Mouse (Mus musculus) embryonic fibroblast, embryonic 13.5 days (primary cell): ENCODE measurements at regions not wholly inside any gene's neighbourhood (a gene's known extent, or its start where the extent isn't known, plus 50 kb on each side); places are given as distances from the start of the nearest gene placed in this dataset.
"Not testable (repeated sequence)": the region's sequence is repeated elsewhere in the genome, so short reads cannot be mapped to it uniquely, and the experiment has no call there.

Source experiments
- H3K27ac ChIP-seq: 2 replicates; pipeline ENCODE4 v1.5.1; 2012; ENCODE audit warnings: low read length, control low read depth, inconsistent platforms; ENCODE audit not compliant: insufficient read depth
- H3K4me1 ChIP-seq: 2 replicates; pipeline ENCODE4 v1.6.1; 2011; ENCODE audit warnings: low read length; ENCODE audit not compliant: control insufficient read depth, insufficient read depth
- H3K4me3 ChIP-seq: 2 replicates; pipeline ENCODE4 v1.5.1; 2011; ENCODE audit warnings: mild to moderate bottlenecking, control low read depth, low read length; ENCODE audit not compliant: insufficient read depth
- CTCF ChIP-seq: IDR thresholded peaks from 2 replicates; pipeline ENCODE4 v1.5.1; 2011; ENCODE audit warnings: mild to moderate bottlenecking, control low read depth, low read length, moderate library complexity, borderline replicate concordance; ENCODE audit not compliant: insufficient read depth
- POLR2A ChIP-seq: IDR thresholded peaks from 2 replicates; pipeline ENCODE4 v1.6.1; 2011; ENCODE audit warnings: low read depth, mild to moderate bottlenecking, control low read depth, low read length, moderate library complexity

- Histone ChIP-seq H3K27ac (no peak overlapping the region), H3K4me1 (no peaks in the 10 kb centered on the region), H3K4me3 (no peak overlapping the region)
- TF ChIP-seq POLR2A: no peak
- no peak for TF ChIP-seq CTCF
These were observed 180.8 kb downstream of the Cdh9 start for GRCm38 (mm10) chr15:16909396-16909795.

- H3K4me3 ChIP-seq, H3K4me1 ChIP-seq, H3K27ac ChIP-seq: not testable (repeated sequence)
These were observed 181.4 kb downstream of the Cdh9 start for GRCm38 (mm10) chr15:16909941-16910340.

DNA sequence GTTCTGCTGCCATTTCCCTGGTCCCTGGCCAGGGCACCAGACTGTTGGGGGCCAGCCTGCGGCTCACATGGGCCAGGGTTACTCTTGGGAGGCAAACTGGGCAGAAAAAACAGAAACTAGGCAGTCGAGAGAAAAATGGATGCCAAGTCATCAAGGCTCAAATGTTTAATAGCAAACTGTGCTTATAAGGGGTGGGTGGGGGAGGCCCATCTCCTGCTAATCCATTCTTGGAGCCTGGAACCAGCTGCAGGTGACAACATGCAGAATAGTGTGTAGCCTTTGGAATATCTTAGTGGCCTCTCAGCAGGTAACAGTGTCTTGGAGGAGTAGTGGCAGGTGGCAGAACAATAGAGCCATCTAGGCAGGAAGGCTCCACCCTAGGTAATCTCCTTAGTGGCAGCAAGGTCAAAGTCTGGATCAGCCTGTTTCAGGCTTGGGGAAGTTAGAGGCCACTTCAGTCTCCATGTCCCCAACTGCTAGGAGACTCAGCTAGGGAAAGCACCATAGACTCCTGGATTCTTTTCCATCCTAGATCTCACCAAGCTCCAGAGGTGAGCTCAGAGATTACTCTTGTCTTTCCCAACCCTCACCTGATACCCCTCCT lies 186.5 kb downstream of the Cdh9 start:
- Histone ChIP-seq H3K27ac (no peak overlapping the region), H3K4me3 (no peak overlapping the region), H3K4me1 (no peaks in the 10 kb centered on the region)
- TF ChIP-seq POLR2A (no peak), CTCF (no peak)

GRCm38 (mm10) chr15:16923246-16923645 lies 194.7 kb downstream of the Cdh9 start:
- TF ChIP-seq CTCF: no peak
- H3K4me3 ChIP-seq: no peak overlapping the region
- H3K27ac ChIP-seq: no peak overlapping the region
- H3K4me1 ChIP-seq: no peaks in the 10 kb centered on the region

DNA sequence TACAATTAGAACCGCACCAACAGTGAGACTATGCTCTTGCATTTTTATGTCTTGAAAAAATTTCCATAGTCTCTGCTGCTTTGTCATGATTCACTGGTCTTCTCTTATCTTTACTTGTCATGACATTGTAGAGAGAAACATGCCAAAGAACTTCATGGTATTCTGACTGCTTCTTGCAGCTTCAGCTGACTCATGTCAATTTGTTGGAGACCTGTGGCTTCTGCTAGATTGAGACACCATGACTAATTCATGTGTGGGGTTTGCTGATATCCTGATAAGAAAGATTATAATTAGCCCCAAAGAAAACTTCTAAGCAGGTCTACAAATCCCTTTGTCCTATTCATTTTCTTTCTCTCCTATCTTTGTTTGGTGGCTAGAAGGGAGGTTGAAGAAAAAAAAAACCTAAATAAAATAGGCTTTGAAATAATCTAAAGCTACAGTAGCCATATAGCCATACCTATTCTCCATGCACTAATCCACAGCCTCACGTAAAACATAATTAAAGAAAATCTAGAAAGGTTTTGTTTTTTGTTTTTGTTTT lies 204.7 kb downstream of the Cdh9 start:
- H3K27ac ChIP-seq: no peak overlapping the region
- H3K4me1 ChIP-seq: no peaks in the 10 kb centered on the region
- no peak overlapping the region for H3K4me3 ChIP-seq
- TF ChIP-seq CTCF (no peak), POLR2A (no peak)

DNA sequence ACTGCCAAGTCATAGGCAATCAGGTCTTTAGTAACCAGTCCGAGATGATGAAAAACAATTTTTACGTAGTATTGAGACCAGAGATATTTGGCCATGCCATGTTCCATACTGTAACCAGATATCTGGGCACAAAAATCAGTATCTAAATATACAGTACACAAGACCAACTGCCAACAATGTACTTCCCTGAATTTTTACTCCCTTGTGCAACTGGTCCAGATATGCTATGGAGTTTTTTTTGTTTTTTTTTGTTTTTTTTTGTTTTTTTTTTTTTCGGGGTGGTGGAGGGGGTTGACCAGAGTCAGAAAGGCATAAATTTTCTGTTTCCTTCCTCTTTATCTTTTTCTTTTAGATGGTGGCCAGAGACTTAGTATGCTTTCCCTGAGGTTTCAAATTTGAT lies 205.9 kb downstream of the Cdh9 start:
- no peaks in the 10 kb centered on the region for H3K4me1 ChIP-seq
- no peak overlapping the region for H3K27ac ChIP-seq
- TF ChIP-seq CTCF (no peak), POLR2A (no peak)
- H3K4me3 ChIP-seq: no peak overlapping the region

GRCm38 (mm10) chr15:16975821-16976220 lies 247.3 kb downstream of the Cdh9 start:
- H3K27ac ChIP-seq, H3K4me3 ChIP-seq, H3K4me1 ChIP-seq: not testable (repeated sequence)

DNA sequence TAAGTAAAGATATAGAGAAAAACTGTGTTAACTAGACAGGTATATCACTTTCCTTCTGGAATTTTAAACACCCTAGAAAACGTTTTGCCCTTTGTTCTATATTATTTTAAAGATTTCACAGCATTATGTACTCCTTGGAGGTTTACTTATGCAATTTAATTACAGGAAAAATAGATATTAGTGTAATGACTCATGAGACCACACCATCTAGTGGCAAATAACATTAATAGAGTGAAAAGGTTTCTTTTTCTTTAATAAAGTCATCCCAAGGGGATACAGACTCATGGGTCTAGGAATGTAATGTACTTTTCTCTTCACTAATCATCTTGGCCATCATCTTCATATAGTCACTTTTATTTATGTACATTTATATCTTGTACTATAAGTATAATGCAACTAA lies 262.3 kb downstream of the Cdh9 start:
- TF ChIP-seq CTCF: no peak
- H3K4me1 ChIP-seq: no peaks in the 10 kb centered on the region
- H3K4me3 ChIP-seq: no peak overlapping the region
- no peak overlapping the region for H3K27ac ChIP-seq

- Histone ChIP-seq H3K4me3 (no peak overlapping the region), H3K4me1 (no peaks in the 10 kb centered on the region), H3K27ac (no peak overlapping the region)
- no peak for TF ChIP-seq POLR2A
- no peak for TF ChIP-seq CTCF
These were observed 267.1 kb downstream of the Cdh9 start for GRCm38 (mm10) chr15:16995667-16996066.

DNA sequence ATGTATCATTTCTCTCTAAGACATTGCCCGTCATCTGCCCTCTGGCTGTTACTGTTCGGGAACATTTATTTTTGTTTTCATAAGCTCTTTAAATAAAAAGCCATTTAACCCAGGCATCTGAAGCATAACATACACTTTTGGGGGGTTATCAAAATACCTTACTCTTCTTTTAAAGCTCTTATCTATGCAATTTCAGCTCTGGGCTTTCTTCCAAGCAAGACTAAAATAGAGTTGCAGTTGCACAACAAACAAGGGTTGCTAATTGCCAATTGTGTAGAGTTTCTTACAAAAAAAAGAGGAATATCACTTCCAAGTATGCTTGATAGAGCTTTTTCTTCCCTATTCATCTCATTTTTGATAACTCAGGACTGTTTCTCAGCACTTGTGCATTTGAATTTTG lies 277.6 kb downstream of the Cdh9 start:
- TF ChIP-seq POLR2A (no peak), CTCF (no peak)

DNA sequence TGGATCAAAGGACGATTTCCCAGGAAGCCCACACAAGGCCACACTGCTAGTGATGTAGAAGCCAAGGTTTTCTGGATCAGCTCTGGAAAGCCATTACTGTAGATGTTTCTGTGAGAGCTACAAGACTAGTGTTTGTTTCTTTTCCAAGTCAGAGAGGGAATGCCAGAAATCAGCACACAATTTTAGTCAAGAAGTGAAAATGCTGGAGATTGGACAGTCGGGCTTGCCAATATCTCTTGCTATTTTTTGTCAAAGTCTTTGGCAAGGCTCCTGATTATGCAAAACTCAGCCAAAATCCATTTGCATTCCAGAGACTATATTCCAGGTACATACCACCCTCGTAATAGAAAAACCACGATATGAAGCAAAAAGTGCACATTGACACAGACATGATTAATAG lies 279.3 kb downstream of the Cdh9 start:
- H3K27ac ChIP-seq: no peak overlapping the region
- no peaks in the 10 kb centered on the region for H3K4me1 ChIP-seq
- TF ChIP-seq CTCF (no peak), POLR2A (no peak)
- no peak overlapping the region for H3K4me3 ChIP-seq

More for the DNA sequence above, 277.6 kb downstream of the Cdh9 start:
- Histone ChIP-seq H3K4me1 (no peaks in the 10 kb centered on the region), H3K27ac (no peak overlapping the region), H3K4me3 (no peak overlapping the region)
